Mouse (Mus musculus) neural tube, embryonic 10.5 days (tissue): ENCODE results near the gene Zfp831.

ENCODE experiments used
- DNase-seq: peaks from one replicate; pipeline ENCODE4 v3.0.0-alpha.2; 2017; ENCODE audit warnings: low spot score; ENCODE audit errors: extremely low spot score

Zfp831 gene

DNA sequence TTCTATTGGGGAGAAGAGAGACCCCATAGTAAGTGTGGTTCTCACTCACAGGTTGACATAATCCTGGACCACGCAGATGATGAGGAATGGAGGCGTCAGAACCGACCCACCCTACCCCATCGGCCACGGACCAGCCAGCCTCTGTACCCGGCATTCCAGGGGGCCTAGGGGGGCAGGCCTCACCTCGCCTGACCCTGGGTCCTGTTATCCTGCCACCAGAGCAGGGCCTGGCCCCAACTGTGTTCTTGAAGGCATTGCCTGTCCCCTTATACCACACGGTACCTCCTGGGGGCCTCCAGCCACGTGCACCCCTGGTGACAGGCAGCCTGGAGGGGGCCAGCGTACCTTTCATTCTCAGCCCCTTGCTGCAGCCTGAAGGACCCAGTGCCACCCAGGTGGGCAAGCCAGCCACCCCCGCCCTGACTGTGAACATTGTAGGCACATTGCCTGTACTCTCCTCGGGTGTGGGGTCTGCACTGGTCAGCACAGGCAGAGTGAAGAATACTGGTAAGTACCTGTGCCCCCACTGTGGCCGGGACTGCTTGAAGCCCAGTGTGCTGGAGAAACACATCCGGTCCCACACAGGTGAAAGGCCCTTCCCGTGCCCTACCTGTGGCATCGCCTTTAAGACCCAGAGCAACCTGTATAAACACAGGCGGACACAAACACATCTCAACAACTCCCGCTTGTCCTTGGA lies at the start of gene Zfp831:
Zfp831 (plus strand) TSS at position 87 of the 697 bp plus-strand sequence.
- DNase-seq: no peak

DNA sequence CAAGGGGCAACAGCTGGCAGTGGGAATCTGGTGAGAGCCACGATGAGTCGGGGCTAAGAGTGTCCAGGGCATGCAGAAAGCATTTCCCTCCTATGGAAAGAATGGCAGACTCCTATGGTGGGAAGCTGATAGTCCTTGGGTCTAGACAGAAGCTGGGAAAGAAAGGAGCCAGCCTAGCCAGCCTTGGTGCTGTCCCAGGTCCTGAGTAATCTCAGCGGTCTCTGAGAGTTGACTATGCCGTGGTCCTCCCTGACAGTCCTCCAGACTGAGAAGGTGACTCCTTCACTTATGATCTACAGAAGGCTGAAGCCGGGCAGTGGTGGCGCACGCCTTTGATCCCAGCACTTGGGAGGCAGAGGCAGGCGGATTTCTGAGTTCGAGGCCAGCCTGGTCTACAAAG lies 48.4 kb upstream of the Zfp831 start:
- no peak for DNase-seq

DNA sequence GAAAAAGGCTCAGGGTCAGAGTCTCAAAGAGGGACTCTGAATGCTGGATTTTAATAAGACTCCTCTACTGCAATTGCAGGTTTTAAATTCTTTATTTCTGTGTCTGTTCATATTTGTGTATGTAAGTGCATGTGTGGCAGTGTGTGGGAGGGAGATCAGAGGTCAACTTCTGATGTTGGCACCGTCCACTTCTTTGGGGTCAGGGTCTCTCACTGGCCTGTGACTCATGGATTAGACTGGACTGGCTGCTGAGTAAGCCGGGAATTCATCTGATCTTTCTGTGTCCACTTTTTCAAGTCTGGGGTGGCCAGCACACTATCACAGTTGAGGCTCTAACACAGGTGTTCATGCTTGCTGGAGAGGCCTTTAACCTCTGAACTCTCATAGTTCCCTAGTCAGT lies 47.7 kb upstream of the Zfp831 start:
- DNase-seq: no peak

- no peak for DNase-seq
These were observed 46.9 kb upstream of the Zfp831 start for GRCm38 (mm10) chr2:174596457-174596856.

DNA sequence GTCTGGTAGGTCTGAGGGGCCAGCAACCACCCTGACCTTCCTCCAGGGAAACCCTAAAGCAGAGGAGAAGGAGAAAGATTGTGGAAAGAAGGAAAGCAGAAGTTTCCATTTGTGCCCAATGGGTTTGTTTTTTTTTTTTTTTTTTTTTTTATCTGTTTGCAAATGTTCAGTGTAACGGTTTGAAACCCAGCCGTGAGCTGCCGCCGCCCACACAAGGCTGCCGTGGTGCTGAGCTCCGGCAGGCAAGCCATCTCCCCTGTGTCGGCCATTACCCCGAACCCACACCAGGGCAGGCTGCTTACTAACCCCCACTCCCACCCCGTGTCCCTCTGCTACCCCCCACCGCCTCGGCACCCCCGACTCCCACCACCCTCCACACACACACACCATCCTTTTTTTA lies 44.9 kb upstream of the Zfp831 start:
- no peak for DNase-seq

DNA sequence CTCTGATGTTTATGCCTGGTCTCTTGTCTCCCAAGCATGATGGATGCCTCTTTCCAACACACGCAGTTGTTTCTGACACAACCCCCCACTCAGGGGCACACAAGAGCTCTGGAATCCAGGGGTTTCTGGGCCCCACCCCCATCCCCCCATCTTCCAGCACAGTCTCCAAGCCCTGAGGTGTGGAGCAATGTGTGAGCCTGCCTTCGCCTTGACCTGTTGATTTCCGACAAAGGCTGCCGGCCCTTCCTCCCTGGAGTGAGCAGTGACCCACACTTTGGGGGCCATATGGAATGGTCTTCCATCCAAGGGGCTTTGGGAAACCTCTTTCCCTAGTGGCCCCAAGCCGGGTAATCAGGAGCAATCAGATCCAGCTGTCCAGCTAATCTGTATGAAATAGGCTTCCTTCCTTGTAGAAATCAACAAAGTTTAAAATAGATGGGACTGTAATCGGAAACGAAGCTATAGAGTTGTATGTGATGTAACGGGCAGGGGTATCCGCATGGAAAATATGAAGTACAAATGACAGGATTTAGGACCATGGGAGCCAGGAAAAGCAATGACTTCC lies 44.2 kb upstream of the Zfp831 start:
- no peak for DNase-seq

- DNase-seq: no peak
These were observed 43.5 kb upstream of the Zfp831 start for GRCm38 (mm10) chr2:174599853-174600271.

GRCm38 (mm10) chr2:174601938-174602685 lies 41.2 kb upstream of the Zfp831 start:
- DNase-seq: no peak

DNA sequence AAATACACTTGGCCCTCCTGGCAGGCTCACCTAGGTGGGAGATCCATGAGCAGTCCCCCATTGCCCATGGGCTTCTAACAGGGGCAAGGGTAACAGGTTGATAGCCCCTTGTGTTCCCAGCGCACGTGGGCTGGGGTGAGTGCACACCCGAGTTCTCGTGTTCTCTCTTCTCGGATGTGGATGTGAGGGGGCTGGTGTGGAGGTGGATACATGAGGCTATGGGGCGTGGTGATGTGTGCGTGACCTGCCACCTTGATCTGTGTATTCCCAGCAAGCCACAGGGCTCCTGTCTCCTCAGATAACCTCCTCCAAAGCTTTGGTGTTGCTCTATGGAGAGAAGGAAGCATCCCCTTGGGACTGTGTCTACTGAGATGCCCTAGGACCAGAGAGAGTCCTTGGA lies 40.0 kb upstream of the Zfp831 start:
- DNase-seq: no peak

DNA sequence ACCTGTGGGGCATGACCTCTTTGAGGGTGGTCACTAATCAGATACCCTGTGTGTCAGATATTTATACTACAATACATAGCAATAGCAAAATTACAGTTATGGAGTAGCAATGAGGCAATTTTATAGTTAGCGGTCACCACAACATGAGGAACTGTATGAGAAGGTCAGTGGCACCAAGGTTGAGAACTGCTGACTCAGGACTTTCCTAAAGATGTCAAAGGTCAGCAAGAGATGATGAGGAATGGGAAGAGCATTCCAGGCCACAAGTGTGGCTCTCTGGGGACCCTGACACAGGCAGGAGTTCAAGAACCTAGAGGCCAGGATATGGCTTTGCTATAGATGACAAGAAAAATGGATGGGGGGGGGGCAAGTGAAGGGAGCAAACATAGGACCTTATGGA lies 38.3 kb upstream of the Zfp831 start:
- no peak for DNase-seq

- DNase-seq: no peak
These were observed 37.8 kb upstream of the Zfp831 start for GRCm38 (mm10) chr2:174605442-174606087.

DNA sequence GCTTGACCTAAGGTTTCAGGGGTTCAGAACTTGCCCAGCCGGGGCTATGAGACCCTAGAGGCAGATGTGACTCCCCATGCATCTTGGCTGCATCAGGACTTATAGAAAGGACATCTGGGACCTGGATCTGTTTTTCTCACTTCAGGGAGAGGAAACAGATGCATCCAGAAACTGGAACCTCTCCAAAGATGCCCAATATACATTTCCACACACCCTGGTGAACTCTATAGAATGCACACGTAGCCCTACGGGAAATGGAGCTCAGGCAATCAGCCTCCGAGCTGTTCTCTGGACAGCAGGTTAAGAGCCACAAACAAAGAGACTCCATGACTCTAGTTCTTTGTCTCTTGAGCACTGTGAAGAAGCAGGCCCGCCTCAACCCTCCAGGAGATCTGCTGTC lies 37.0 kb upstream of the Zfp831 start:
- no peak for DNase-seq

DNA sequence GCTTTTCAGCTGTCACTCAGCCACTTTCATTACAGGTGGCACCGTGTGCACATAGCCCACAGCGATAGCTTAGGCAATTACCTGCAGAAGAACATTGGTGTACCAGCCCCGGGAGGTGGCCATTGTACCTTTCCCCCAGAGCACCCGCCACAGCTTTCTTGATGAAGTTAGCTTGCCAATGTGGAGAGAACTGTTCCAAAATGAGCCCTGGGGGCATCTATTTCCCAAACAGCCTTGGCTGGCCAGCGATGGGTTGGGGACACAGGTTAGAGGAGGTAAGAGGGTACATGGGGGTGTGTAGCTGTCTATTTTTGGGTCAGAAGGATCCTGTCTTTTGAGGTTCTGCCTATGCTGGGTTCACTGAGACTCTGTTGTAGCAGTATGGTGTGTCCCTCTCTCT lies 33.4 kb upstream of the Zfp831 start:
- DNase-seq: no peak

- no peak for DNase-seq
These were observed 30.8 kb upstream of the Zfp831 start for GRCm38 (mm10) chr2:174612386-174613063.

DNA sequence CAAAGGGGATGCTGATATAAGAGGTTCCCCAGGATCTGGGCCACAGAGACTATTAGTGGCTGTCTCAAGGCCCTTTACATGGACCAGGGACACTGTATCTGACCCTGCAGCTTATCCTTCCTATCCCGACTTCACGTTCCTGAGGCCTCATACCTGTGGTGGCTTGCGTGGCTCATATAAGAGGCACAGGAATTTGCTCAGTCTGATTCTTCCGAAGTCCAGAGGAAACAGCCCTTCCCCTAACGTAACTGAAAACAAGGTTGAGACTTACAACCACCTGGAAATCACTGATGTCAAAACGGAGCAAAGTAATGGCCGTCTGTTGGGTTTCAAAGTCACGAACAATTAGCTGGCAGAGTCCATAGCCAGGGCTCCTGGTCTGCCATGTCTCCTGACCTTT lies 30.1 kb upstream of the Zfp831 start:
- DNase-seq: no peak

GRCm38 (mm10) chr2:174613921-174614441 lies 29.4 kb upstream of the Zfp831 start:
- DNase-seq: no peak

- no peak for DNase-seq
These were observed 21.5 kb upstream of the Zfp831 start for GRCm38 (mm10) chr2:174621881-174622280.

DNA sequence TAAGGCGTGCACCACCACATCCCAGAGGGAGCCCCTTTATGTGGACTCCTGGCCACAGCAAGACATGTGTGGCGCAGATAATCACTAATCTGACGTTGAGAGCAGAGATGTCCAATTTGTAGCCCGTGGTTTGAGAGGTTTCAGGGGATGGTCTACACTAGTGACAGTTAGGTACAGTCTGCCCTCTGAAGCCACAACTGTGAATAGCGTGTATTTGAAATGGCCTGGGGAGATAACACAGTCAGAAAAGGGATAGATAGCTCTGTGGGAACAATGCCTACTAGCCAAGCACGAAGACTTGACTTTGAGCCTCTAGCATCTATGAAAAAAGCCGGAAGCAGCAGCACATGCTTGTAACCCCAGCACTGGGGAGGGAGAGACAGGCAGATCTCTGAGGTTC lies 18.9 kb upstream of the Zfp831 start:
- no peak for DNase-seq

- DNase-seq: no peak
These were observed 16.3 kb upstream of the Zfp831 start for GRCm38 (mm10) chr2:174627021-174627420.

DNA sequence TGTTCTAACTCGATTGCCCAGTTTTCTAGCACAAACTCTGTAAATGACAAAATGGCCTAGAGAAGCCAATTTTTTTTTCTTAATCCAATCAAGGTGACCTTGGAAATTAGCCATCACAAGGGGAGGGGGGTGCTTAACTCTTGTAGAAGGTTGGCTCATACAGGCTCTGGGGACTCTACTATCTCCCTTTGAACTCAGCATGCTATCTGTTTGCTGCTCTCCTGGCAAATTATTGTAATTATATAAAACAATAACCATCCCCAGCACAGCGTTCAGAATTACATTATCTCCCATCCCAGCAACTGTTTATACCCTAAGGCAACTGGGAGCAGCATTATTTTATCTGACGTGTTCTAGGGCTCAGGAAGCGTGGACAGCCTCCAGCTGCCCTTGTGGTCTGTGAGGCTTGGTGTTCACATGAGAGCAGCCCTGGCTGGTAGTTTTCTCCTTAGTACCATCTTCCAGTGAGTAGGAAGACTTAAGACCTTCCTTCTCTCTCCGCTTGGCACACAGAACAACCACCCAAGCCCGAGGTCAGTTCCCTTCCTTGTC lies 14.0 kb upstream of the Zfp831 start:
- no peak for DNase-seq

DNA sequence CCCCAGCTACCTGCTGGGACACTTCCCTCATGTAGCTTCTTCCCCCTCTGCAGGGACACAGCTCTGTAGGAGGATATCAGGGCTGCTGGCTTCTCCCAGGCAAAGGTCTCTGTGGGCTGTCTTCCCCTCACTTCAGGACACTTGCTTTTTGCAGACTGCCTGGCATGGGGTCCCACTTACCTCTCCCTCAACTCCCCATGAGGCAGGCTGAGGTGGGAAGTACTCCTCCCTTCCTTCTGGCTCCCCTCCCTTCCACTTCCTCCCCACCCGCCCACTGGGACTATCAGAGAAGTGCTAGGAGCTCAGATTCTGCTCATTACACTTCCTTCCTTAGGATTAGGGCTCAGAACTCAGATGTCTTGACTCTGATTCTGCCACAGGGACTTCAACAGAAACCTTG lies 6.6 kb upstream of the Zfp831 start:
- no peak for DNase-seq
